Mouse (Mus musculus) spleen, postnatal 14 days (tissue): ENCODE measurements around the gene Adamts18.

Experiments used
- DNase-seq, 2 experiments: peaks; one replicate each; pipeline ENCODE4 v3.0.0; 2021 to 2022; ENCODE audit warnings: low spot score in 2 of 2

Adamts18 gene

DNA sequence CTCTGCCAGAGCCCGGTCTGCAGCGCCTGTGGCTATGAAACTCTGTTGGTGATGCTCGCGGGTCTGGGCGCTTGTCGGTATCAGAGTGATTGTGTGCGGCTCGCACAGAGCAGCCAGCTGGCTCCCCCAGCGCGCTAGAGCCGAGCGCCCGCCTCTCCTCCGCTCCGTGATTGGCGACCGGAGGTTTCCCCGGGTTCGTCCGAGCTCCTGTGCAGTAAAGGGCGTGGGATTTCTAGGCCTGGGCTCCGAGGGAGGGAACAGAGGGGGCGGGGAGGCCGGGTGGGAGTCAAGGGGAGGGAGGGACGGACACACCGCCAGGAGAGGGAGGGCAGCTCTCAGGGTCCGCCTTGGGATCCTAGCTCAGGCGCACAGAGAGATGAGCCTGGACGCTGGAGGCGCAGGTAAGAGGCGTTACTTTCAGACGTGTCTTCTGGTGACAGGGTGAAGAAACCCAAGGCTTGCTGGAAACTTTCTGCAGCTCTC is at the start of gene Adamts18:
Gene Adamts18 (minus strand): TSS at position 86 of the 483 bp plus-strand sequence.
- DNase-seq, result no peak

DNA sequence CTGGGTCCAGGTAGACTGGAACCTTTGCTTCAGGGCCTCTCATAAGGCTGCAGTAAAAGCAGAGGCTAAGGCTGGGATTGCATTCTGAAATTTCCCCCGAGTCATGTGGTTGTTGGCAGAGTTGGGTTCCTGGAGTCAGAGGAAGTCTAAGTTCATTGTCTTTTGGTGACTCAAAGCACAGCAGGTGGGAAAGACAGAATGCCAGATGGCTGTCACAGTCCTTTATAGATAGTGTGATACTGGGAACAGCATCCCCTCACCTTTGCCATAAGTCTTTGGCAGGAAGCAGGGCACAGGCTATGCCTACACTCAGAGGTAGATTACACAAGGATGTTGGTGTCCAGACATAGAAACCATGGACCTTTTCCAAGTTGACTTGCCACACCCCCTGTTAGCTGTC is 47.9 kb upstream of the Adamts18 start:
- no peak for DNase-seq

DNA sequence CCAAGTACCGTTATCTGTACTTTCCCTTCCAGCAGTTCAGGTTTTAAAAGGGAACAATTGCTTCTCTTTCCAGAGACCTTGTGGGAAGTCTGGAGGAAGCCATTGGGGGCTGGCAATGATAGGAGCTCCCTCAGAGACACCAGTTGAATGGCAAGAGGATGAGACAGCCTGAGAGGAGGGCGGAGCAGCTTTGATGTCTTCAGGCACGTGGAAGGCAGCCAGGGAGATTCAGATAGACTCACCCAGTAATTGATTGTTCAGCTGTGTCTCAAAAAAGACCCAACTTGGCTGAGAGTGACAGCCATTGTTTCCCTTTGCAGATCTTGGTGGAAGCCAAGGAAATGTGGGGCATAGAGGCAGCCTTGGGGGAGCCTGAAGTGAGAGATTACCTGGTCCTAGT is 42.8 kb upstream of the Adamts18 start:
- DNase-seq, result no peak

DNA sequence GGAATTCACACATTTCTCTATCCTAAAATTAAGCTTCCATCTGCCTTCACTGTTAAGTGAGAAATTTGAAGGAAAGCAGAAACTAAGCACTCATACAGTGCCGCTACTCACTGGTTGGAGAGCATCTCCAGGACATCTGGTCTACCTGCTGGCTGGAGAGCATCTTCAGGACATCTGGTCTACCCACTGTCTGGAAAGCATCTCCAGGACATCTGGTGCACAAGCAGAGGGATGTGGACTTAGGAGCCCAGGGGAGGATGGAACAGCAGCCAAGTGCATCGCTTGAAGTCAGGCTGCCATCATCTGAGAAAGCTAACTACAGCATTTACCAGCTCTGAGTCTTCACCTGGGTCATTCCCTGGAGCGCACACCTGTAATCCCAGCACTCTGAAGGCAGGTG is 38.0 kb upstream of the Adamts18 start:
- no peak for DNase-seq

DNA sequence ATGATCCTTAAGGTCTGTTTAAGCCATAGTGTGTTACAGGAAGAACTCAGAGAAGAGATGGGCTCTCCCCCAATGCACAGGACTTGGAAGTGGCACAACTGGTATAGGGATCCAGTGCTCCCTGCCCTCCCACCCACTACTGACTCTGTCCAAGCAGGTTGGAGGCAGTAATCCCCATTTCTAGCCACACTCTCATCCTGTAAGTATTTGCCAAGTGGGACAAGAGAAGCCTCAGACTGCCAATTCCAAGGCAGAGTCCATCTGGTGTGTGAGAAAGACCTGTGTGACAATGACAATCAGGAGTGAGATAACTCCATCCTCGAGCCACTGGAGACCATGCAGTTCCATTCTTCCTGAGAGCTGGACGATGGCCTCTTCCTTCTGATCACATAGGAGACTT is 36.6 kb upstream of the Adamts18 start:
- DNase-seq, result no peak

DNA sequence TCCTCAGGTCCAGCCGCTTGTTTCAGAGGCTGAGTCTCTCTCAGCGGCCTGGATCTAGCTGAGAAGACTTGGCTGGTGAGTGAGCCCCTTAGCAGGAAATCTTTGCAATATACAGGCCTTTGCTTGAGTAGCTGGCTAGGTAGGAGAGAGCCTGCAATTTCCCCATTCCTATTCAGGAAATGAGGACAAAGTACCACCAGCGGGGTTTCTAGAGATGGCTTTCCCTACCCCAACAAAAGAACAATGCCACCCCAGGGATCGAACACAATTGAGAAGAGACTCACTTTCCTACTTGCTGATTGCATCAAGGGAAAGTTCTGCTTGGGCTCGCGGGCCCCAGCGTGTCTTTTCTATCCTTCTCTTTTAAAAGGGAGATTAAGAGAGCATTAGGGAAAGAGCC is 35.5 kb upstream of the Adamts18 start:
- DNase-seq, result no peak

DNA sequence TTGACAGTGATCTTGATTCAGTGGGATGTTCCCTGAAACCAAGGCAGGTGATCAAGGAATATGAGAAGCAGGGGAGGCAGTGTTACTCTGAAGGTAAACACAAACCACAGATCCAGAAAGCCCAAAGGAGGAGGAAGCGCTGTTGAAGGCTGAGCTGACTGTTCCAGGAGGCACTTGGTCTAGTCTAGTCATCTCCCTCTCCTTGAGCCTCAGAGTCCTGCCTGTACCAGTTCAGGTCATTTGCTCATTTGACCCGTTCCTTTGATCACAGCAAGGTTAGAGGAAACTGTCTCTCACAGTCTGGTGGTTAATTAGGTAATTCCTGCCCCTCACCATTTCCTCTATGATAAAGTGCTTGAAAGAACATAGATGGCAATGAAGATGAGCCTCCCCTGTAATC is 34.0 kb upstream of the Adamts18 start:
- DNase-seq, result no peak

DNA sequence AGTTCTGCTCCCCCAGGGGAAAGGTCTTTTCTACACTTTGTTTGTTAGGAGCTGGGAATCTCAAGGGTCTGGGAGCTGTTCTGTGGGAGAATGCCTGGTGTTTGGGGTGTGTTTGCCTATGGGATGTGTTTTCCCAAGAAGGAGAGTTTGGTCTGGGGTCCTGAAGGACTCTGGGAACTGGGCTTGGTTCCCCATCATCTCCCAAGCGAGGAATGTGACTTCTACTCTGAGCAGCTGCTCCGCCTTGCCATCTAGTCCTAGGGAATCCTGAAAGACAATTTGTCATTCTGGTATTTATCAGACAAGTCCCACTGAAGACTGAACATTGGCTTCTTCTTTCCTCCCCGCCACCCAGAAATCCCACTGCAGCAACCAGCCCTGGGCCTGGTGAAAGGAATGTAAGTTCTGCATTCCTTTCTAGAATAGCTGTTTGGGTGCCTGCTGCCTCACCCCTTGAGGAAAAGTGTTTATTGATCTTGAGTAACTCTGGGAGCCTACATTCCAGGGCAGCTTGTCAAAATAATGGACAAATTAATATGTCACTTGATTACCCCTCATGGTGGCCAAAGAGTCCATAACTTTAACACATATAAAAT is 30.0 kb upstream of the Adamts18 start:
- no peak for DNase-seq

DNA sequence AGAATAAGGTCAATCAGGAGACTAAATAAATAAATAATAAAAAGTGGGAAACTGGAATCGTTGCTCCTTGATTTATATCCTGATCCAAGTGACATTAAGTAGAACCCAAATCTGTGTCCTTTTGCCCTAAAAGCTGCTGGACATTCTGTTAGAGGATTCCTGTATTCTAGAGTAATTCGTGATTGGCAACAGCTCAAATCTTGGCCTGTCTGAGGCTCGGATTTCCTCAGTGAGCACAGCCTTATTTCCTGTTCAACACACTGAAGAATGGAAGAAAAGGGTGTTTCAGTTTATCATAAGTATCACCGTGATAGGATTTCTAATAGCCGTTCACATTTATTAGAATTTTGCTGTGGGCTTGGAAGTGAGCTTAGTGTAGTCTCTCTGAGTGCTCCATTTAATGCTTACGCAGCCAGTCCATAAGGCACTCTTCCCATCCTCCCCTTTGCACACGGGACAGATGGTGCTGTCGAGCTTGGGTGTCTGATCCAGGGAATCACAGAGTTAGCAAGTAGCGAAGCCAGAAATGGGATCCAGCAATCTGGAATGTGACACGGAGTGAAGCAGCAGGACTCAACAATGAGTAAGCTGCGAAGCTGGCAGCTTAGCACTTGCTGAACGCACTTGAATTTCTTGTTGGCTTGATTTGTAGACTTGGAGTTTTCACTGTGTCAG is 25.0 kb upstream of the Adamts18 start:
- DNase-seq, result no peak

DNA sequence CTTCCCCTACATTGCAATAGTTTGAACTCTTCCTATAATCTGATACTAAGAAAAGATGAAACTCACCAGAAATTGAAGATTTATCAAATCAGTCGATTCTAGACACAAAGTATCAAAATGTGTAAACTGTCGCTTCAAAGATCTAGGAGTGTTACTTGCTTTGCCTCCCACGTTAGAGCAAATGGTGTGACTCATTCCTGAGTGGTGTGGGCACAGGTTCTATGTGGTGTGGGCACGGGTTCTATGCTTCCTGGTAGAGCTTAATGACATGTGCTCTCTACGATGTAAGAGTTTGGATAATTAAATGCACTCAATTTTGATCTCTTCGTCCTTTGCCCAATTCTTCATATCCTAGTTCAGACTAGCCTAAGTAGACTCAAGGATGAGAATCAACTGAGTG is 23.9 kb upstream of the Adamts18 start:
- no peak for DNase-seq

DNA sequence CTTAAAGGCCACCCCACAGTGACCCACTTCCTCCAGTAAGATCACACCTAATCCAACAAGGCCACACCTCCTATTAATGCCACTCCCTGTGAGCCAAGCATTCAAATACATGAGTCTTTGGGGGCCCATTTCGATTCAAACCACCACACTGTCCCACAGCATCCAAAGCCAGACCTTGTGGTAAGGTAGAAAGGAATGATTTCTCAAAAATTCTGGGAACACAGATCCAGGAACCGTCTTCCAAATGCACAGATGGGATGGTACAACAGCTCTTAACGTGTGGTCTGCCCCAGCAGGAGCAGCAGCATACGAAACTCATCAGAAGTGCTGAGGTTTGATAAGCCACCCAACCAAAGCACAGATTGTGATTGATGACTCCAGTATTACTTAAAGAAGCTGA is 18.0 kb upstream of the Adamts18 start:
- no peak for DNase-seq

DNA sequence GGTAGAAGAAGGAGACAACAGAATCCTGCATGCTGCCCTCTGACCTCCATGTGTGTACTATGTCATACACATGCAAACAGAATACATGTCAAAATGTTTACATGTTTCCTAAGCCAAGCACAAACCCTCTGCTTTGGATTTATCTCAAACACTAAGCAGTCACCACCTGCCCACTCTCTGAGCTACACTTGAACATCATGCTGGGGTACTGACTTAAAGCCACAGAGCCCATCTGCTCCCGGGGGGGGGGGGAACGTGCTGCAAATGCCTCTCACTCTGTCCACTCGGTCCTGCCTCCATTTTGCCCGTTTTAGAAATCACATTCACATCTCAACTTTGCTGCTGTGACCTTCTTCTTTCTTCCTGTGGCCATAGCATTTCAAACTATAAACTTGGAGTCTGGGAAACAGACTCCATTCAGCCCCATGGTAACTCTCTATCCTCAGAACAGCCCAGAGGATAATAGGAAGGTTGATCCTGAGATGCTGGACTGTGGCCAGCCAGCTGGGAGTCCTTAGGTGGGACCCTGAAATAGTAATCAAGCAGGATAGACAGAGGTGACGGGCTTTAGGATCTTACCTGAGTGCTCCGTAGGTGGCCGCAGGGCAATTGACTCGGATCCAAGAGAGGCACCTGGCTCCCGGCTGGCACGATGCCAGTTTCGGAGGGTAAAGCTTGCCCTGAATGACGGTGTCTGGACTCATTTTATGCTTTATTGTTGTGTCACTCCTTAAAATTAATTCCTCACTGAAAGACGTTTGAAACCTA is 17.0 kb upstream of the Adamts18 start:
- DNase-seq, result no peak

DNA sequence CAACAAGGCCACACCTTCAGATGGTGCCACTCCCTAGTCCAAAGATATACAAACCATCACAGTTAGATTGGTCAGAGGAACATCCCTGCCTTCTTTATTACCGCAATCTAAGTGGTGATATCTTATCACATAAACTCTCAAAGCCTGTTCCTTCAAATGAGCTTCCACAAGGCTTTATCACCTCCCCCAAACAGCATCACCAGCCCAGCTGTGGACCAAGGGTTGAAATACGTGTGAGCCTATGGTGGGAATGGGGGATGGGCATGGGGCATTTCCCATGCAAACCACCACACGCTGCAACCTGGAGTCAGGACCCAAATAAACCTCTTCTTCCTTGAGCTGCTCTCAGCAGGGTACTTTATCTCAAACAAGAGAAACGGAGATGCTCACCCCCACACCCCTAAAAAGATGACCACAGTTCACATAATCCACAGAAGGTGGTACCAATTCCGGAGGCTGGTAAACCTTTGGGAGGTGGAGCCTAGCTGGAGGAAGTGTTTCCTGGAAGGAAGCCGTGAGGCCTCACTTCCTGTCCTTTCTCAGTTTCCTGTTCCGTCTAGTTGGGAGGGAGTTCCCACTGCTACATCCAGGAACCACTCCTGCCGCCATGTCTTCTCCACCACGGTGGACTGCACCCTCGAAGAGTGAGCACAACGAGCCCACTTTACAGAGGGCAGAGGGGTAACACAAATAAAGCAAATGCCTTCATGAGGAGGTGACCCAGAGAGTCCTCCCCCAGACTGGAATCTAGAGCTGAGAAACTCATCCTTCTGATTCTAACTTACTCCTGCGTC is 11.5 kb upstream of the Adamts18 start:
- DNase-seq, result no peak

DNA sequence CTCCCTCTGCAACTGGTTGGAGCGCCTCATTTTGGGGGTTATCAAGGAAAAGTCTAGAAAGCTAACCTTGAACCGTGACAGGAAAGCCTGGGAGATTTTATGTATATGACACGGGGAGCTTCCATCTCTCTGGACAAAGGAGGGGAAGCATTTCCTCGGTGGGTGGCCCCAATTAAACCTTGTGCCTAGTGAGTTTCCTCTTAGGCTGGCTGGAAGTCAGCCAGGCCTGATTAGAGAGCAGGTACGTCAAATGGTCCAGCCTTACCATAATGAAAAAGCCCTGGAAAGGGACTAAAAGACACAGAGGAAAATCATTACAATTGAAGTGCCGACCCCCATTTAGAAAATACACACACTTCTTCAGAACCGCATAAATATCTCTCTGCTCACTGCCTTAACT is 10.3 kb upstream of the Adamts18 start:
- no peak for DNase-seq

DNA sequence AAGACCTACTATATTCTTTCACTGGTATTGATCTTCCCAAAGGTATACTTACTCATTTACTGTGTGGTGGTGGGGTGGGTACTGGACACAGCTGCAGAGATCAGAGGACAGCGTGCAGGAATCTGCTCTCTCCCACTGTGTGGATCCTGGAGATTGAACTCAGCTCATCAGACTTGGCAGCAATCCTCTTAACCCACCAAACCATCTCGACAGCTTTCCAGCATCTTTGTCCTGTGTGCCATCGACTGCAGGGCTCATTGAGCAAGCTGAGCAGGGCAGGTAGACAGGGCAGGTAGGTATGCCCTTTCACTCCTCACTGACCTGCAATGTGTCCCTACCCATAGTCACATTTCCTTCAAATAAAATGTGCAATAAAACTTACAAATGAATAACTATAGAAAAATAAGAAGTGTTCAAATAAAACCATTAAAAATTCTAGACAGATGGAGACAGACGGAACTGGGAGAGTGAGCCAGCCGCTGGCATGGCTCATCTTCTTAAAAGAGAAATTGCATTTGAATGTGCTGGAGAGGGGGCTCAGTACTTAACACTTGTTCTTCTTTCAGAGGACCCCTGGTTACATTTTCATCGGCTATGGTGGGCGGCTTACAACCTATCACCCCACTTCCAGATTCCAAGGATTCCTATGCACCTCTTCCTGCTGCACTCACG is 6.2 kb upstream of the Adamts18 start:
- DNase-seq, result no peak

DNA sequence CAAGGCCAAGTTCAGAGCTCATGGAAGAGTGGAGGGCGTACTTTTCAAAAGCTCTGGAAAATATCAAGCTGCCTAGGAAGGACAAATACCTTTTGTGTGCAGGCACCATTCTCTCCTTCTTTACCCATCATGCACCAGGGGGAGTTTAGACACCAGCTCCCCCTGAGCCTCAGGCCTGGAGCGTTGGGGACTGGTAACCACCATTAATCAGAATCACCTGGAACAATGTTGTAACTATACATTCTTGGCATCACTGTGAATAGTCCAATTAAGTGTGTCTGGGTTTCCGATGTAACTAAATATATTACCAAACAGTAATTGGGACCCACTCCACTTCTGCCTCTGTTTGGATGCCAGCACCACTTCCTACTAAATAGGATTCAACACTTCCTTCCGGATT is 5.2 kb upstream of the Adamts18 start:
- DNase-seq, result no peak

DNA sequence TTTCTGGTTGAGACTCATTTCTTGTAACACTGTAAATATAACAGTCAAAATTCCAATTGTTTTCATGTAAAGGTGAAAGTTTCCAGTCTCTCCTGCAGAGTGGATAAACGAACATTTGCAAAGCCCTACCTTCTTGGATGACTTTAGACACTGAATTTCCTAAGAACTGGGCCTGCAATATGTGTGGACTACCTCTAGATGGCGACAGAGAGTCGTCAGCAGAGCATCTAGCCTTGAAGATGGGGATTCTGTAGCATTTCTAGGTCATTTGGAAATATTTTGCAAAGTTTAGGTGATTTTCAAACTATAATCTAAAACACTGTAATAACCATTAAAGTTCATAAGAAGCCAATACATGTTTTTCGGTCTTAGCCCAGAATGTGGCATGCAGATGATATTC is 3.1 kb upstream of the Adamts18 start:
- no peak for DNase-seq

DNA sequence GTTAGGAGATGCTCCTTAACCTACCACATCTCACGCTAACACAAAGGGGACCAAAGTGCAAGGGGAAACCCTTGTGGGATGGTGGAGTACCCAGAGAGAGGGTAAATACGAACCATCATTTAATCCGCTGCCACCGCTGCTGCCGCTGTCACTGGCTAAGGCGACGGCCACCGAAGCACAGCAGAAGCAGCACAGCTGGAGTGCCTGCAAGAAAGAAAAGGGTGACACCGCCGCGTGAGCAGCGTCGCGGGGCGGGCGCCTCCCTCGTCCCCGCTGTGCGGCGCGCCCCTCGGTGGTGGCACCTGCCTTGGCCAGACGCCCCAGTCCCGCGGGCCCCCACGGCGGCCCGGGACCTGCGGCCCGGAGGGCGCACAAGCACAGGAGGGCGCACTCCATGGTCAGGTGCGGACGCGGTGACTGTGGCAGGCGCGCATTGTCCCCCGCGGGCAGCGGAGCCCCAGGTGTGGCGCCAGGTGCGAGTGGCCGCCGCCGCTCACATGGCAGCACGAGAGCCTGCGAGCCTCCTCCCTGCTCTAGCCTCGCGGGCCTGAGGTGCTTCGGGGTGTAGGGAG is 371 bp downstream of the Adamts18 start:
- no peak for DNase-seq

DNA sequence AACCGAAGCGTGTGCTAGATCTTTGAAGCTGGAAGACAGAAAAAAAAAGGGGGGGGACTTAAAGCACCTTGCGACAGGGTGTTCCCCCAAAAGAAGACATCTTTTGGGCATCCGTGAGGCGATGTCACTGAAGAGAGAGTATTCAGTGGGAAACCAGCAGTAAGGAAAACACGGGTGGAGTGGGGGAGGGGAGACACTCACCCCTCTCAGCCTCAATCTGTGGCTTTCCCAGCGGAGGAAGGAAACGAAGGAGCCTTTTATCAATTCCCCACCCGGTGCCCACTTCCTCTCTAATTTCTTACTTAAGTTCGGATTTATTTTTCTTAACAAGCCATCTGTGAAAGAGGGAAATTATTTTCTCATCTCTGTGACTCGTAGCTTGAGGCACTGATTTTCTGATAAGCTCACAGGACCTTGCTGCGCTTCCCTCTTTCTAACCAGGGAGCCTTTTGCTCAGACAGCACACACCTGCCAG is 895 bp downstream of the Adamts18 start:
- no peak for DNase-seq

DNA sequence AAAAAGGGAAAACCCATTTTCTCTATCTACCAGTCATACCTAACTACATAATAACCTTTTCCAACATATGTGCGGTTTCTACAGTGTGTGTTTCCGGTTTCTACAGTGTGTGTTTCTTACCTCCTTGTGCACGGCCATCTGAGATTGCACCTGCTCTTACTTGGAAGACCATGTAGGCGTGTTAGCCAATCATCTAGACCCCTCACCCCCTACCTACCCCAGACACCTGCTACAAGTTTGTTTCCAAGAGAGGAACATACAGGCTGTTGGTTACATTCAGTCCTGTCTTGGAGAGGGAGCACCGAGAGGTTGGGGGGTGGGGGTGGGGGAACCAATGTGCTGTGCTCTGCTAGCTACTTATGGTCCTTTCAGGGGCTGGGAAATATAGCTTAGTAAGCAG is 1.9 kb downstream of the Adamts18 start:
- no peak for DNase-seq

DNA sequence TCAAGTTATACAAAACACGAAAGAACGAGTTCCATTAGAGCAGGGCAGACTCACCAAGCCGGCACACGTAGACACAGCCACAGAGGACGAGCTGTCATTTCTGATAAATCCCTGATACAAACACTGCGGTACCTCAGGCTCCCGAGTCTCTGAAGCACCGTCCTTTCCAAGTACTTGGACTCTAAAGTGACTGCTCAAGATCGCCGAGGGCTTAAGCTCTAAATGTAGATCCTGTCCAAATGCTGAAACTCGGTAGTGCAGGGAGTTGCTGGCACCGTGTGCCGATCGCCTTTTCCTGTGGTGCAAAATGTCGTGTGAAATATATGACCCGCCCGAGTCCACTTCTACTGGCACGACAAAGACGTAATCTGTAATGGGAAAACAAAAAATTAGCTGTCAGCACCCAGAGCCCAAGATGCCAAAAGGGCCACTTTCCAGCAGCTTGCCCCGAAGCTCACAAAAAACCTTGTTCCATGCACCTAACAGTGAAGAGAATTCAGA is 3.7 kb downstream of the Adamts18 start:
- no peak for DNase-seq
